Mouse (Mus musculus) hindbrain, embryonic 10.5 days (tissue): ENCODE measurements around the gene Cbr3. TPM values are rescaled to one million over a fixed set of nuclear protein-coding genes. Genes with fewer than 3 reads are reported as not detected.
A peak's percentile ranks its signal among the peaks of the same experiment; 100 is the strongest.
"Not testable (repeated sequence)": the region's sequence is repeated elsewhere in the genome, so short reads cannot be mapped to it uniquely, and the experiment has no call there.

ENCODE experiments used
- DNase-seq: peaks from one replicate; pipeline ENCODE4 v3.0.0-alpha.2; 2017; ENCODE audit warnings: low spot score
- H3K27ac ChIP-seq: fragments of 300-500 bp; sonication (generic); 2 replicates; pipeline ENCODE4 v1.5.1; 2016; ENCODE audit warnings: mild to moderate bottlenecking, moderate library complexity
- H3K27me3 ChIP-seq: fragments of 300-500 bp; sonication (generic); 2 replicates; pipeline ENCODE4 v1.6.1; 2016; ENCODE audit warnings: mild to moderate bottlenecking; ENCODE audit not compliant: poor library complexity, insufficient read depth, severe bottlenecking
- H3K36me3 ChIP-seq: fragments of 300-500 bp; sonication (generic); 2 replicates; pipeline ENCODE4 v1.6.1; 2016; ENCODE audit warnings: mild to moderate bottlenecking, moderate library complexity
- H3K4me1 ChIP-seq: fragments of 300-500 bp; sonication (generic); replicated peaks from 2 replicates; pipeline ENCODE4 v1.6.1; 2016; ENCODE audit warnings: mild to moderate bottlenecking
- H3K4me3 ChIP-seq: fragments of 300-500 bp; sonication (generic); 2 replicates; pipeline ENCODE4 v1.5.1; 2016; ENCODE audit warnings: mild to moderate bottlenecking, moderate library complexity
- H3K9me3 ChIP-seq: fragments of 300-500 bp; sonication (generic); 2 replicates; pipeline ENCODE4 v1.6.1; 2016; ENCODE audit warnings: mild to moderate bottlenecking, moderate library complexity
- WGBS: fragments of 180-500 bp; shearing (Covaris S2); methylation state at CpG from one replicate; pipeline ENCODE4 v1.1.7; 2016; 5-methylcytosine and 5-hydroxymethylcytosine counted together
- polyA plus RNA-seq: library from polyadenylated mRNA; unstranded; fragments of >200 nt; fragmentation: Nextera tagmentation; extraction: Ambion mirVana; gene quantifications from 2 replicates; pipeline ENCODE4 v1.2.1, GENCODE M21; 2016

Cbr3 gene
- polyA plus RNA-seq, 1 experiment from 2014 or later, result 1.5 TPM

- Histone ChIP-seq H3K9me3 (no peaks in the 10 kb centered on the region), H3K4me3 (0 out of 2 replicates have a peak overlapping the region, but pooled peaks have one; percentile 57), H3K4me1 (peaks cover 15% of the 10 kb centered on the region), H3K27me3 (peaks cover 61% of the 10 kb centered on the region), H3K36me3 (no peaks in the 10 kb centered on the region), H3K27ac (no peak overlapping the region)
- DNase-seq, result no peak
- 29% methylated on average over 7 of the region's 7 CpGs for whole genome bisulfite sequencing
Observed at GRCm38 (mm10) chr16:93684441-93684840, 1.4 kb downstream of the Cbr3 start.

- DNase-seq, H3K4me3 ChIP-seq, H3K36me3 ChIP-seq, H3K27ac ChIP-seq, H3K9me3 ChIP-seq: not testable (repeated sequence)
- WGBS, result 92% methylated on average over 3 of the region's 3 CpGs
- peaks cover 15% of the 10 kb centered on the region for H3K4me1 ChIP-seq
- peaks cover 53% of the 10 kb centered on the region for H3K27me3 ChIP-seq
Observed at GRCm38 (mm10) chr16:93685783-93686182, 2.8 kb downstream of the Cbr3 start.

DNA sequence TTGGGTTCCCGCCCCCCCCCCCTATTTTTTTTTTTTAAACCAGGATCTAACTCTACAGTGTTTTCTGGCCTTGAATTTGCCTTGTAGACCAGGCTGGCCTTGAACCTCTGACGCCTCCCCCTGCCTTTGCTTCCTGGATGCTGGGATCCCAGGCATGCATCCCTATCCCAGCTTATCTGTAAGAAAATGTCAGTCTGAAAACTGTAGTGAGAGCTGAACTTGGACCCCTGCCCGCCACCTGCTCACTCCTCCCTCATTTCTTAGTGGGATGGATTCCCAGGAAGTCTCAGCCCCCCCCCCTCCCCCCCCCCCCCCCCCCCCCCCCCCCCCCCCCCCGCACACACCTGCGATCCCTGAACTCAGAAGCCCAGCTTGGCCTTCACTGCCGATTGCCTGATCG is 3.4 kb downstream of the Cbr3 start:
- Histone ChIP-seq H3K4me1 (peaks cover 15% of the 10 kb centered on the region), H3K27ac (no peak overlapping the region), H3K36me3 (no peaks in the 10 kb centered on the region), H3K4me3 (no peak overlapping the region), H3K9me3 (no peaks in the 10 kb centered on the region), H3K27me3 (peaks cover 47% of the 10 kb centered on the region)
- no peak for DNase-seq
- WGBS, result 69% methylated on average over 7 of the region's 7 CpGs

- H3K4me3 ChIP-seq, result no peak overlapping the region
- WGBS, result 52% methylated on average over 5 of the region's 5 CpGs
- peaks cover 15% of the 10 kb centered on the region for H3K4me1 ChIP-seq
- no peaks in the 10 kb centered on the region for H3K36me3 ChIP-seq
- H3K9me3 ChIP-seq, result no peaks in the 10 kb centered on the region
- DNase-seq, result no peak
- H3K27me3 ChIP-seq, result peaks cover 42% of the 10 kb centered on the region
- H3K27ac ChIP-seq, result no peak overlapping the region
Observed at GRCm38 (mm10) chr16:93686945-93687344, 3.9 kb downstream of the Cbr3 start.

DNA sequence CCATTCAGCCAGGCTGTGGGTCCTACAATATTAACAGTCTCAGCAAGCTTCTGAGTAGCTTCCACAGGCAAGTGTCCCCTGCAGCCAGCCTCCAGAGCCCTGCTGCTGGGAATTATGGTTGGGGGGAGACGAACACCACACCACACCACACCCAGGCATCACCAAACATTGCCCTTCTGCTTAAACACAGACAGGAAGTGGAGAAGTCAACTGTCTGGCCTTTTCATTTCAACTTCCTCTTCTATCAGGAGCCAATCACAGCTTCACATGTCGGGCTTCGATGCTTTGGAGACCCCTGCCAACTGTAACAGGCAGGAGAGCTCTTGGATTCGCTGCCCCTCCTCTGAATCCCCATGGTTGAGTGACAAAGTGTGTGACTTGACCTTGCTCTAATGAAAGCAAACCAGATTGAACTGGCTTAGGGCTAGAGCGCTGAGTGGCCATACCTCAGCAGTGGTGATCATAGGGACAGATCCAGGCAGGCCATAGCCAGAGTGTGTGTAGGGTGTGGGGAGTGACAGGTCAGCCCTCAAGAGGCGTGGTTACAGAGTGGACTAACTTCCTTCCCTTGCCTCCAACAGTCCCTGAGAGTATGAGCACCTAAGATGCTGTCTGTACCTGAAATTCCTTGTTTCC is 8.3 kb downstream of the Cbr3 start:
- Histone ChIP-seq H3K36me3 (no peaks in the 10 kb centered on the region), H3K4me1 (no peaks in the 10 kb centered on the region), H3K27ac (no peak overlapping the region), H3K9me3 (no peaks in the 10 kb centered on the region), H3K27me3 (no peaks in the 10 kb centered on the region), H3K4me3 (no peak overlapping the region)
- DNase-seq, result no peak
- WGBS, result 80% methylated on average over 6 of the region's 6 CpGs

GRCm38 (mm10) chr16:93692744-93693143 is 9.7 kb downstream of the Cbr3 start:
- Histone ChIP-seq H3K4me3 (no peak overlapping the region), H3K27ac (no peak overlapping the region), H3K4me1 (no peaks in the 10 kb centered on the region), H3K36me3 (no peaks in the 10 kb centered on the region), H3K27me3 (no peaks in the 10 kb centered on the region), H3K9me3 (no peaks in the 10 kb centered on the region)
- 75% methylated on average over 2 of the region's 2 CpGs for WGBS
- DNase-seq, result no peak

GRCm38 (mm10) chr16:93707116-93707515 is 24.1 kb downstream of the Cbr3 start:
- Histone ChIP-seq H3K4me3 (no peak overlapping the region), H3K4me1 (peaks cover 4% of the 10 kb centered on the region; the same call in 1 of the 2 replicates), H3K9me3 (no peaks in the 10 kb centered on the region), H3K27ac (no peak overlapping the region), H3K36me3 (no peaks in the 10 kb centered on the region), H3K27me3 (peaks cover 16% of the 10 kb centered on the region)
- WGBS, result 89% methylated on average over 7 of the region's 7 CpGs
- DNase-seq, result no peak

DNA sequence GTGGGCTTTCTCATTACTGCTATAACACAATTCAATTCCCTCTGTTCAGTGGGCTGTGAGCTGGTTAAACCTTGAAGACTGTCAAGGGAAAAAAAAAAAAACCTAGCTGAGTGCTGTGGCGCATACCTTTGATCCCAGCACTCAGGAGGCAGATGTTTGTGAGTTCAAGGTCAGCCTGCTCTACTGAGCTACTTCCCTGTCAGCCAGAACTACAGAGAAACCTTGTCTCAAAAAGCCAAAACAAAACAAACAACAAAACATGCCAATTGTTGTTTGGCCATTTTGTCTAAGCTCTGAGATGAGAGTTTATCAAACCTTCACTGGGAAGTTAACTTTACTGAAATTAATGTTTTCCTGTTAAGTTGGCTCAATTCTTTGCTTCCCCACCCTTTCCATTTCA is 26.2 kb downstream of the Cbr3 start:
- H3K27ac ChIP-seq, result no peak overlapping the region
- no peak overlapping the region for H3K4me3 ChIP-seq
- no peaks in the 10 kb centered on the region for H3K9me3 ChIP-seq
- DNase-seq, result no peak
- H3K36me3 ChIP-seq, result no peaks in the 10 kb centered on the region
- peaks cover 15% of the 10 kb centered on the region for H3K4me1 ChIP-seq
- peaks cover 36% of the 10 kb centered on the region for H3K27me3 ChIP-seq
- 81% methylated on average over 1 of the region's 1 CpGs for WGBS

- Histone ChIP-seq H3K27me3 (peaks cover 43% of the 10 kb centered on the region), H3K9me3 (no peaks in the 10 kb centered on the region), H3K4me3 (peak overlapping the region; percentile 82), H3K36me3 (no peaks in the 10 kb centered on the region), H3K27ac (no peak overlapping the region), H3K4me1 (peaks cover 22% of the 10 kb centered on the region)
- DNase-seq, result peak; percentile 71
- under 1% methylated on average over 11 of the region's 11 CpGs for WGBS
Observed at GRCm38 (mm10) chr16:93710924-93711323, 27.9 kb downstream of the Cbr3 start.

DNA sequence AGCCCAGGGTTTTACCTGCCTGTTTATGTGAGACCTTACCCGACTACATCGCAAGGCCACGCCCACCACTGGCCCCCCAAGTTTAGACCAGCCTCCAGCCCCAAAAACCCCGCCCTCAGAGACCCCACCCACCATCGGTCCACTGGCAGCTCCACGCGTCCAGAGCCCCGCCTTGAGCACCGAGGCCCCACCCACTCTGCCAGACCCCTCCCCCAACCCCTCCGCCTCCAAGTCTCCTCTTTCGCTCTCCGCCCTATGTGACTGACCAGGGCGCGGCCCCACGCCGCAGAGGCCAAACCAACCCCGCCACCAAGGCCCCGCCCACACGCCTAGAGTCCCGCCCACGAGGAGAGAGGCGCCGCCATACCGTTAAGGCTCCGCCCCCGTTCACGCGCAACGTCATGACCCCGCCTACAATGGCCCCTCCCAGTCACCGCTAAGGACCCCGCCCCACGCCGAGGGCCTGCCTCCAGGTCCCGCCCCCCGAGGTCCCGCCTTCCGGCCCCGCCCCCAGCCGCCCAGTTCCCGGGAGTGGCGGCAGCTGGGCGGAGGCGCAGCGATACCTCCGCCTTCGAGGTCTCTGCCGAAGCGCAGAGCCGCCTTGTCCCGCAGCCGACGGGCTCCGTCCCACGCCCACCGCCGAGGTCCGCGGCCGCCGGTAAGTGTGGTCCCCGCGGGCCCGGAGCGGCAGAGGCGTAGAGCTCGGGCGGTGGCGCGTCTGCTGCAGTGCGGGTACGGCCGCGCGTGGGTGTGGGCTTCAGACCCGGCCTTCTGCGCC is 28.6 kb downstream of the Cbr3 start, which contains the start of gene Dop1b:
Dop1b (plus strand) TSS at position 494 of the 778 bp plus-strand sequence.
- peaks cover 38% of the 10 kb centered on the region for H3K27me3 ChIP-seq
- peak; percentile 100 for DNase-seq
- no peaks in the 10 kb centered on the region for H3K9me3 ChIP-seq
- H3K4me1 ChIP-seq, result peaks cover 23% of the 10 kb centered on the region
- under 1% methylated on average over 77 of the region's 77 CpGs for WGBS
- peak within 1 kb of the TSS; percentile 90 for H3K27ac ChIP-seq
- H3K4me3 ChIP-seq, result peak within 1 kb of the TSS; percentile 82
- H3K36me3 ChIP-seq, result no peaks in the 10 kb centered on the region

GRCm38 (mm10) chr16:93712189-93712885 is 29.3 kb downstream of the Cbr3 start:
- no peaks in the 10 kb centered on the region for H3K36me3 ChIP-seq
- H3K4me3 ChIP-seq, result peak overlapping the region; percentile 82
- H3K9me3 ChIP-seq, result no peaks in the 10 kb centered on the region
- H3K27me3 ChIP-seq, result peaks cover 31% of the 10 kb centered on the region
- 13% methylated on average over 31 of the region's 31 CpGs for WGBS
- peak overlapping the region; percentile 90 for H3K27ac ChIP-seq
- no peak for DNase-seq
- peaks cover 31% of the 10 kb centered on the region for H3K4me1 ChIP-seq

DNA sequence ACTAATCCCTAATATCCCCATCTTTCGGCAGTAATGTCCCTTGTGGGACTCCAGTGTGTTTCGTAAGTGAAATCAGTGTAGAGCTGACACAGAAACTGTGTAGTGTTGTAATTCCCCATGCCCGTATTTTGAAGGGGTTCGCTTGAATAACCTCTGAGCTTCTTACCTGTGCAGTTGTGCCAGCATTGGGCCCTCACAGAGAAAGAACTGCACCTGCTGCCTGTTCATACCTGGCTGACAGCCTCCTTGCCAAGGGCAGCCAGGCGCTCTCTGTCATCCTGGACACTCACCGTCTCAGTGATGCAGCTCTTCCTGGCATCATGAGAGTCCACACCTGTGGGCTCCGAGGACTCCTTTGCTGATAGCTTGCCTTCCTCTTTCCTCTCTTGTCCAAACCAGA is 30.0 kb downstream of the Cbr3 start:
- Histone ChIP-seq H3K9me3 (no peaks in the 10 kb centered on the region), H3K4me3 (peak overlapping the region; percentile 82), H3K4me1 (peaks cover 37% of the 10 kb centered on the region), H3K27ac (no peak overlapping the region), H3K36me3 (no peaks in the 10 kb centered on the region), H3K27me3 (peaks cover 27% of the 10 kb centered on the region)
- 83% methylated on average over 7 of the region's 7 CpGs for WGBS
- no peak for DNase-seq

DNA sequence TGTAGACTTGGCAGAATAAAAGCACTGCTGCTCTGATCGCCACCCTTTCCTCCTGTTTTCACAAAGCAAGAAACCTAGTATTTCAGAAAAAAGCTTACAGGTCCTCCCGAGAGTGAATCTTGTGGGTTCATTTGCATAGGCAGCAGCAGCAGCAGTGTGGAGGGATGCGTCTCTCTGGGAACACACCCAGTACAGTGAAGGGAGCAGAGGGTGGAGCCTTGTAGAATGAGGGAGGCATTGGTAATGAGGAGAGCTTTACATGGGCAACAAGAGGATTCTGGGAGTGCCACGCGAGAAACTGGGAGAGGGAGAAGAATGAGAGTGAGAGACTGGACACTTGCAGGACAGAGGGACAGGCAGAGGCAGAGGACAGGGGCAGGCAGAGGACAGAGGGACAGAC is 31.4 kb downstream of the Cbr3 start:
- 33% methylated on average over 5 of the region's 5 CpGs for WGBS

More for the DNA sequence above, 31.4 kb downstream of the Cbr3 start:
- Histone ChIP-seq H3K4me1 (peaks cover 42% of the 10 kb centered on the region), H3K36me3 (no peaks in the 10 kb centered on the region), H3K4me3 (no peak overlapping the region), H3K9me3 (no peaks in the 10 kb centered on the region), H3K27ac (peak overlapping the region; percentile 54), H3K27me3 (peaks cover 27% of the 10 kb centered on the region)
- no peak for DNase-seq
